Mouse (Mus musculus) right cerebral cortex, postnatal 25 days (tissue): ENCODE measurements around the gene Rimbp2.
"Not testable (repeated sequence)": the region's sequence is repeated elsewhere in the genome, so short reads cannot be mapped to it uniquely, and the experiment has no call there.

Experiments used
- DNase-seq: peaks from one replicate; pipeline ENCODE4 v3.0.0; 2022

Rimbp2 gene

GRCm38 (mm10) chr5:128739168-128739837, 214.0 kb downstream of the Rimbp2 start:
- DNase-seq = no peak

DNA sequence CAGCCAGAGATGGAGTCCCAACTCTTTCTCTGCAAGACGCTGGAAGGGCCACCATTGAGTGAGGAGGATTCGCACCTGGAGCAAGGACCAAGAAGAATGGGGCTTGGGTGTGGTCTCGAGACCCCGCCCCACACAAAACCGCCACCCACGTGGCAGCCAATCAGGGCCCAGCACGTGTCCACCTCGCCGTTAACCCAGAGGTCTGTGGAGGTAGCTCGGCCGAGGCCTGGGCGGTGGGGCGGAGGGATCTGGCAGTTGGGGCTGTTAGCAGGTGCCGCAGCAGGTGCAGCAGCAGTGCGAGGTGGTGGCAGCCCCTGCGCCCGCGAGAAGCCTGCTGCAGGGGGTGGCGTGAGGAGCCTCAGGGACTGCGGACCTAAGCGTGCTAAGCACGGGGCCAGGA, 217.4 kb downstream of the Rimbp2 start:
- no peak for DNase-seq

DNA sequence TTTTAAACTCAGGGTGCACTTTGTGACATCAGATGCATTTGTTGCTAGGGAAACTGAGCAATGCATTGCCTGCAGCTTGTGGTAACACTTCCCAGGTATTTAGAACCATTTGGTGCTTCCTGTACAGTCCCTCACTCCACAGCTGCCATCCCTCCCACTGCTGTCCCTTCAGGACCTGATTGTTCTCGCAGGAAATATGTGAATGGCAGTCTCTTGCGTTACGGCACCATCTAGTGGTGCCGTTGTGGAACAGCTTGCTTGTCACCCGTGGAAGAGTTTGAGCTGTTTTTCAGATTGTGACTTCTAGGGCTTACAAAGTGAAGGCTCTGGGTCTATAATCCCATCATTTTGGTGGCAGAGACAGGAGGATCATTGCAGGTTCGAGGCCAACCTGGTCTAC, 219.3 kb downstream of the Rimbp2 start:
- DNase-seq = peak; percentile 60

GRCm38 (mm10) chr5:128732416-128733014, 220.8 kb downstream of the Rimbp2 start:
- DNase-seq = no peak

DNA sequence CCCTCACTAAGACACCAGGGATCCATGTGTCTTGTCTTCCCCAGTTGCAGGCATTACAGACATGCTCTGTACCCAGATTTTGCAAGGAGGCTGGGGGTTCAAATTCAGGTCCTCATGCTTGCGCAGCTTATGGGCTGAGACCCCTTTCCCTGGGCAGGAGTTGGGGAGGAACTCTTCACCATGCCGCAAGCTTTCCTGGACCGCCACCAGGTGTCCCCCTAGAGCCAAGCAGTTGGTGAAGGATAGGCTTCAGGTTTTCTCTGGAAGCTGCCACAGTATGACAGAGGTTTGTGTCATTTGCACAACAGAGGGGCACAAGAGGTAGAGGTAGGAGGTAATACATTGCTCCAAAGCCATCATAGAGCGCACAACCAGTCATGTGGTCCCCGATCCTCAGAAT, 222.7 kb downstream of the Rimbp2 start:
- peak; percentile 38 for DNase-seq

DNA sequence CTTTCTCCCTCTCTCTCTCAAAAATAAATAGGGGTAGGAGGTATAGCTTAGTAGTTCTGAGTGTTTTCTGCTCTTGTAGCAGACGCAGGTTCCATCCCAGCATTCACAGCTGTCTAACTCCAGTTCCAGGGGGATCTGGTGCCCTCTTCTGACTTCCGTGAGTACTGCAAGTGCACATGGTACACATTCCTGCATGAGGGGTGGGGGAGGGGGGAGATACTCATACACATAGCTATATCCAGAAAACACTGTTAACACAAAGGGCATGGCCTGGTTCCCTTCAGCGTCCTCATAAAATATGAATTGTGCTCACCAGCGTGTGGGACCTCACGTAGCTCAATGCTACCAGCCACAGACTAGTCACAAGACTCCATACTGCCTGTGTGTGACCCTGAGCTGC, 223.9 kb downstream of the Rimbp2 start:
- DNase-seq = no peak

DNA sequence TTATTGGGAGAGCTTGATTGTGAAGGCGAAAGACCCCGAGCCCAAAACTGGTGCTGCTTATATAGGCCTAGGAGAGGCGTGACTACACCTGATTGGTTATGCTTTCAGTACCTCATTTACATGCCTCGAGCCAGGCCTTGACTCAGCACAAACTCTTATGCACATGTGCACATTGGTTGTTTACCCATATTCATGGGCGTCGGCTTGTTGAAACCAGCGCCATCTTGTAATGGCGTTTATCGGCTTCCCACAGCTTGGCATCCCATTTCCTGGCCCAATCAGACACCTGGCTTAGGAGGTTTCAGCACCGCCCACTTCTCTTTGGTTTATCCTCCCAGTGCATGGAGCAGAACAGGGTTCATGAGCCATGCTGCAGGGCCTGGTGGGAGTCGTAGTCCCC, 232.8 kb downstream of the Rimbp2 start:
- DNase-seq = not testable (repeated sequence)

- no peak for DNase-seq
Measured at GRCm38 (mm10) chr5:128715171-128715570, 238.1 kb downstream of the Rimbp2 start.

GRCm38 (mm10) chr5:128711847-128712246, 241.4 kb downstream of the Rimbp2 start:
- DNase-seq = no peak

- DNase-seq = no peak
Measured at GRCm38 (mm10) chr5:128710596-128710995, 242.7 kb downstream of the Rimbp2 start.

- DNase-seq = no peak
Measured at GRCm38 (mm10) chr5:128708929-128709328, 244.4 kb downstream of the Rimbp2 start.
